Mouse (Mus musculus) neural tube, embryonic 12.5 days (tissue): ENCODE measurements around the gene Vegfb. TPM values are rescaled to one million over a fixed set of nuclear protein-coding genes. Genes with fewer than 3 reads are reported as not detected.
"Not testable (repeated sequence)": the region's sequence is repeated elsewhere in the genome, so short reads cannot be mapped to it uniquely, and the experiment has no call there.

ENCODE experiments used
- ATAC-seq: fragments of 200-750 bp; cut with Nextera tagmentation; 2 replicates; pipeline ENCODE4 v1.8.0; 2017; ENCODE audit warnings: low read depth, mild to moderate bottlenecking, moderate TSS enrichment, moderate library complexity; ENCODE audit not compliant: low FRiP score
- H3K27ac ChIP-seq: fragments of 300-500 bp; sonication (generic); 2 replicates; pipeline ENCODE4 v1.5.1; 2016
- H3K27me3 ChIP-seq: fragments of 300-500 bp; sonication (generic); replicated peaks from 2 replicates; pipeline ENCODE4 v1.6.1; 2016; ENCODE audit warnings: mild to moderate bottlenecking
- H3K36me3 ChIP-seq: fragments of 300-500 bp; sonication (generic); 2 replicates; pipeline ENCODE4 v1.6.1; 2016; ENCODE audit warnings: mild to moderate bottlenecking
- H3K4me1 ChIP-seq: fragments of 300-500 bp; sonication (generic); 2 replicates; pipeline ENCODE4 v1.6.1; 2016
- H3K4me2 ChIP-seq: fragments of 300-500 bp; sonication (generic); replicated peaks from 2 replicates; pipeline ENCODE4 v1.6.1; 2016; ENCODE audit warnings: mild to moderate bottlenecking
- H3K4me3 ChIP-seq: fragments of 300-500 bp; sonication (generic); 2 replicates; pipeline ENCODE4 v1.5.1; 2016
- H3K9ac ChIP-seq: fragments of 300-500 bp; sonication (generic); 2 replicates; pipeline ENCODE4 v1.6.1; 2016; ENCODE audit warnings: mild to moderate bottlenecking
- H3K9me3 ChIP-seq: fragments of 300-500 bp; sonication (generic); 2 replicates; pipeline ENCODE4 v1.6.1; 2016; ENCODE audit warnings: mild to moderate bottlenecking
- WGBS: fragments of 180-500 bp; shearing (Covaris S2); methylation state at CpG from one replicate; pipeline ENCODE4 v1.1.7; 2016; 5-methylcytosine and 5-hydroxymethylcytosine counted together
- polyA plus RNA-seq: library from polyadenylated mRNA; unstranded; fragments of >200 nt; fragmentation: Nextera tagmentation; extraction: Ambion mirVana; gene quantifications from 2 replicates; pipeline ENCODE4 v1.2.1, GENCODE M21; 2016

Vegfb gene
- polyA plus RNA-seq, 1 experiment from 2014 or later, result 33.7 TPM

DNA sequence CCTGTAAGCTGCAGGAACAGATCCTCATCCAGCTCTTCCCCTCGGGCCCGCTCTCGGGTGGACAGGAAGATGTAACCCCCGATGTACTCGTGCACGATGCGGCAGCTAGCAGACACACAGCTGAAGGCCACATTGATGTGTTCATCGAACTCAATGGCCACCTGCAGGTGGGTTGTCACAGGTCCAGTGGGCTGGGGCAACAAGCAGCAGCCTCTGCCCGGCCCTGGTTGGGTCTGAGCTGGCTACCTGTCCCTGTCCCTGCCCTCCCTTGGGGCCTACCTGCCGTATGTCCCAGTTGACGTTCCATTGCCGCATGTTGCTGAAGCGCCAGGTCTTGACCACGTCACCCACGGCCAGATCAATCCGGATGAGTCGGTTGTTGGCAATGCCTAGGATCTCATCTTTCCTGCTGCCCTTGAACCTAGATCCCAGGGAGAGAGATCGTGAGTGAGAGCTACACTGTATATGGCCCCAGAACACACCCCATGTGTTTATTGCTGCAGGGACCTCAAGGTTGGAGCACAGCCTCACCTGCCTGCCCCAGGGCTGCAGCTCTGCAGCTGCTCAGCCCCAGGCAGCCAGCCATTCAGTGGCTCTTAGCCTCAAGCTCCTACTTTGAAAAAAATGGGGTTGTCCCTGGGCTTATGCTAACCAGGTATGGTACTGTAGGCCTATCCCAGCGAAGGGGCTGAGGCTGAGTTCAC is 12.1 kb upstream of the Vegfb start:
- H3K27me3 ChIP-seq, result no peaks in the 10 kb centered on the region
- H3K9me3 ChIP-seq, result no peaks in the 10 kb centered on the region
- no peak overlapping the region for H3K4me3 ChIP-seq
- H3K4me2 ChIP-seq, result no peak overlapping the region
- no peak for ATAC-seq
- H3K9ac ChIP-seq, result no peak overlapping the region
- H3K36me3 ChIP-seq, result peaks cover 25% of the 10 kb centered on the region
- WGBS, result 92% methylated on average over 19 of the region's 19 CpGs
- no peak overlapping the region for H3K27ac ChIP-seq
- peaks cover 21% of the 10 kb centered on the region for H3K4me1 ChIP-seq

- WGBS, result 88% methylated on average over 9 of the region's 9 CpGs
- no peak for ATAC-seq
- H3K9ac ChIP-seq, result no peak overlapping the region
- H3K4me3 ChIP-seq, result no peak overlapping the region
- H3K4me2 ChIP-seq, result no peak overlapping the region
- H3K36me3 ChIP-seq, result peaks cover 25% of the 10 kb centered on the region
- no peaks in the 10 kb centered on the region for H3K27me3 ChIP-seq
- no peaks in the 10 kb centered on the region for H3K9me3 ChIP-seq
- H3K27ac ChIP-seq, result no peak overlapping the region
- H3K4me1 ChIP-seq, result peaks cover 30% of the 10 kb centered on the region
Measured at GRCm38 (mm10) chr19:6997721-6998290, 10.4 kb upstream of the Vegfb start.

GRCm38 (mm10) chr19:6996006-6996405 is 8.6 kb upstream of the Vegfb start, which contains the start of the genes Nudt22 and Trpt1:
Nudt22 (minus strand) TSS chr19:6996117.
Trpt1 (plus strand) TSS chr19:6996131.
- peaks cover 39% of the 10 kb centered on the region for H3K4me1 ChIP-seq
- peak; percentile 56 for ATAC-seq

GRCm38 (mm10) chr19:6995255-6995991 is 8.0 kb upstream of the Vegfb start:
- ATAC-seq, result no peak
- H3K4me2 ChIP-seq, result peak overlapping the region; percentile 75
- H3K4me3 ChIP-seq, result peak overlapping the region; percentile 50
- 52% methylated on average over 21 of the region's 21 CpGs for WGBS
- H3K4me1 ChIP-seq, result peaks cover 39% of the 10 kb centered on the region
- H3K9ac ChIP-seq, result peak overlapping the region; percentile 71
- H3K36me3 ChIP-seq, result peaks cover 23% of the 10 kb centered on the region
- H3K27me3 ChIP-seq, result no peaks in the 10 kb centered on the region
- no peak overlapping the region for H3K27ac ChIP-seq
- no peaks in the 10 kb centered on the region for H3K9me3 ChIP-seq

More at GRCm38 (mm10) chr19:6996006-6996405, 8.6 kb upstream of the Vegfb start, which contains the start of the genes Nudt22 and Trpt1:
- H3K27me3 ChIP-seq, result no peaks in the 10 kb centered on the region
- peaks cover 25% of the 10 kb centered on the region for H3K36me3 ChIP-seq
- H3K4me2 ChIP-seq, result peak within 1 kb of the TSS; percentile 75
- H3K9ac ChIP-seq, result peak within 1 kb of the TSS; percentile 71
- peak within 1 kb of the TSS; percentile 23; the same call in 1 of the 2 replicates for H3K27ac ChIP-seq
- peak within 1 kb of the TSS; percentile 50 for H3K4me3 ChIP-seq
- WGBS, result under 1% methylated on average over 24 of the region's 24 CpGs
- H3K9me3 ChIP-seq, result no peaks in the 10 kb centered on the region

DNA sequence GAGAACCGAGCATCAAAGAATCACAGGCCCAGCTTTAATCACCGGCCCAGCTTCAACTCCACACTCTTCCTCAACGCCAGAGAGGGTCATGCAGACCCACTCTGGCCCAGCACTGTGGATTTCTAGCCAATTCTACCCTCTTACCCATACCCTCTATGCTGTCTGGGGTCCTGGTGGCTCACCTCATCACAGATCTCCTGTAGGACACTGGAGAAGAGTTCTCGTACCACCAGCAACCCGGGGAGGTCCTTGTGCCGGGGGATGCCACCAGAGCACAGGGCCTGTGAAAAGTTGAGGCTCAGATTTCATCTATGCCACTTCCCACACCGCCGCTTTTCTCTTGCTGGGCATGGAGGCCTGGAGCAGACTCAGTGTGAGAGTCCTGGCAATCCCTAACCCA is 7.0 kb upstream of the Vegfb start:
- H3K9me3 ChIP-seq, result no peaks in the 10 kb centered on the region
- no peak for ATAC-seq
- H3K4me3 ChIP-seq, result no peak overlapping the region
- H3K4me1 ChIP-seq, result peaks cover 39% of the 10 kb centered on the region
- no peaks in the 10 kb centered on the region for H3K27me3 ChIP-seq
- no peak overlapping the region for H3K27ac ChIP-seq
- 0 out of 2 replicates have a peak overlapping the region, but pooled peaks have one; percentile 21 for H3K9ac ChIP-seq
- peaks cover 14% of the 10 kb centered on the region for H3K36me3 ChIP-seq
- peak overlapping the region; percentile 75; the same call in 1 of the 2 replicates for H3K4me2 ChIP-seq
- 88% methylated on average over 8 of the region's 8 CpGs for WGBS

- no peak overlapping the region for H3K4me2 ChIP-seq
- H3K4me3 ChIP-seq, result no peak overlapping the region
- peaks cover 9% of the 10 kb centered on the region for H3K36me3 ChIP-seq
- no peaks in the 10 kb centered on the region for H3K9me3 ChIP-seq
- WGBS, result 92% methylated on average over 8 of the region's 8 CpGs
- no peaks in the 10 kb centered on the region for H3K27me3 ChIP-seq
- ATAC-seq, result no peak
- no peak overlapping the region for H3K27ac ChIP-seq
- no peak overlapping the region for H3K9ac ChIP-seq
- H3K4me1 ChIP-seq, result peaks cover 39% of the 10 kb centered on the region
Measured at GRCm38 (mm10) chr19:6994002-6994401, 6.6 kb upstream of the Vegfb start.

GRCm38 (mm10) chr19:6993011-6993770 is 5.7 kb upstream of the Vegfb start:
- Histone ChIP-seq H3K27ac (no peak overlapping the region), H3K27me3 (no peaks in the 10 kb centered on the region), H3K4me1 (peaks cover 41% of the 10 kb centered on the region), H3K9ac (peak overlapping the region; percentile 64), H3K36me3 (peaks cover under 1% of the 10 kb centered on the region; the same call in 1 of the 2 replicates), H3K4me2 (peak overlapping the region; percentile 85), H3K4me3 (peak overlapping the region; percentile 52), H3K9me3 (no peaks in the 10 kb centered on the region)
- 64% methylated on average over 14 of the region's 14 CpGs for whole genome bisulfite sequencing
- peak; percentile 10; the same call in 1 of the 2 replicates for ATAC-seq

GRCm38 (mm10) chr19:6992011-6992858 is 4.8 kb upstream of the Vegfb start, which contains the start of gene Dnajc4:
Dnajc4 (minus strand) TSS chr19:6992572.
- Histone ChIP-seq H3K4me2 (peak within 1 kb of the TSS; percentile 85), H3K36me3 (no peaks in the 10 kb centered on the region), H3K27me3 (no peaks in the 10 kb centered on the region), H3K9ac (peak within 1 kb of the TSS; percentile 64), H3K4me3 (peak within 1 kb of the TSS; percentile 52), H3K4me1 (peaks cover 49% of the 10 kb centered on the region), H3K9me3 (no peaks in the 10 kb centered on the region), H3K27ac (no peak within 1 kb of the TSS)
- peak; percentile 92 for ATAC-seq
- whole genome bisulfite sequencing, result 2% methylated on average over 37 of the region's 37 CpGs

GRCm38 (mm10) chr19:6991166-6991565 is 3.7 kb upstream of the Vegfb start:
- peaks cover 49% of the 10 kb centered on the region for H3K4me1 ChIP-seq
- H3K4me3 ChIP-seq, ATAC-seq, H3K36me3 ChIP-seq, H3K4me2 ChIP-seq, H3K9ac ChIP-seq, H3K27ac ChIP-seq, H3K27me3 ChIP-seq, H3K9me3 ChIP-seq: not testable (repeated sequence)
- 92% methylated on average over 6 of the region's 6 CpGs for WGBS

DNA sequence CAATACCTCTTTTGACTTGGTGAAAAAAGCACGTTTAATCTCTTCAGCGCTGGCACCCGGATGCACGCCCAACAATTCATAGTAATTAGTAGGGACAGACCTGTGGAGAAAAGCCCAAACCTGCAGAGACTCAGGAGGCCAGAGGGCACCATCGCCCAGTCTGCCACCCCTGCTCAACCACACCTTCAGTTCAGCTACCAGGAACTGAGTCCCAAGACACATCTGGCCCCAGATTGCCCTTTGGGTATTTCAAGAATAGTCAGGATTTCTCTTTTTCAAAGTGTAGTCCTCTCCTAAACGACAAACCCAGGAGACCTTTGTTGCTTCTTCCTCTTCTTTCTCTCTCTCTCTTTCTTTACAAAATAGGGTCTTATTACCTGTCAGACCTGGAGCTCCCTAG is 3.3 kb upstream of the Vegfb start:
- H3K4me2 ChIP-seq, result no peak overlapping the region
- no peak overlapping the region for H3K4me3 ChIP-seq
- H3K9me3 ChIP-seq, result no peaks in the 10 kb centered on the region
- WGBS, result 93% methylated on average over 6 of the region's 6 CpGs
- H3K27ac ChIP-seq, result no peak overlapping the region
- H3K36me3 ChIP-seq, result no peaks in the 10 kb centered on the region
- H3K27me3 ChIP-seq, result no peaks in the 10 kb centered on the region
- ATAC-seq, result no peak
- H3K4me1 ChIP-seq, result peaks cover 51% of the 10 kb centered on the region
- no peak overlapping the region for H3K9ac ChIP-seq

DNA sequence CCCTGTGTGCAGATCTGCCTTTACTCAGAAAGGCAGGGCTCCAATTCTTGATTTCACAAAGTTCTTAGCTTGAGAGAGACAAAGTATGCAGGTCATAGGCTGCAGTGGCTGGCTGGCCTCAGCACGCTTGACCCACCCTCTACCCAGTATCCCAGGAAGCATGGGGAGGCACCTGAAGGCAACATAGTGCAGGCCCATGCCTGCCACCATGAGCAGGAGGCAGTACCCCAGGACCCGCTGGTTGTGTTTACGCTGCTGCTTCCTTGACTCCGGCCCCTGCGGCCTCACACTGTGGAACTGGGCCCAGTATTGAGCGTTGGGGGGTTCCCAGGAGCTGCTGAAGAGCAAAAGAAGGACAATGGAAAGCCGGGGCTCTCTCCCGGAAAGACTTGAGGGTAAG is 1.8 kb upstream of the Vegfb start:
- peaks cover 40% of the 10 kb centered on the region for H3K4me1 ChIP-seq
- no peaks in the 10 kb centered on the region for H3K27me3 ChIP-seq
- H3K9me3 ChIP-seq, result no peaks in the 10 kb centered on the region
- no peak for ATAC-seq
- no peak overlapping the region for H3K9ac ChIP-seq
- H3K4me2 ChIP-seq, result no peak overlapping the region
- H3K36me3 ChIP-seq, result peaks cover 10% of the 10 kb centered on the region
- whole genome bisulfite sequencing, result 89% methylated on average over 8 of the region's 8 CpGs
- H3K4me3 ChIP-seq, result no peak overlapping the region
- no peak overlapping the region for H3K27ac ChIP-seq
